Mouse (Mus musculus) small intestine, adult 2 months (tissue): ENCODE results near the gene Fli1.

ENCODE experiments used
- CTCF ChIP-seq: fragments of 200-500 bp; IDR thresholded peaks from 2 replicates; pipeline ENCODE4 v1.5.1; 2012; ENCODE audit warnings: low read depth, mild to moderate bottlenecking, control low read depth, inconsistent platforms, low read length, moderate library complexity, mixed read lengths; ENCODE audit not compliant: insufficient replicate concordance, insufficient read length; ENCODE audit errors: extremely low read depth
- POLR2A ChIP-seq: fragments of 200-500 bp; IDR thresholded peaks from 2 replicates; pipeline ENCODE4 v1.6.1; 2012; ENCODE audit warnings: low read depth, mild to moderate bottlenecking, control low read depth, inconsistent platforms, low read length, moderate library complexity

DNA sequence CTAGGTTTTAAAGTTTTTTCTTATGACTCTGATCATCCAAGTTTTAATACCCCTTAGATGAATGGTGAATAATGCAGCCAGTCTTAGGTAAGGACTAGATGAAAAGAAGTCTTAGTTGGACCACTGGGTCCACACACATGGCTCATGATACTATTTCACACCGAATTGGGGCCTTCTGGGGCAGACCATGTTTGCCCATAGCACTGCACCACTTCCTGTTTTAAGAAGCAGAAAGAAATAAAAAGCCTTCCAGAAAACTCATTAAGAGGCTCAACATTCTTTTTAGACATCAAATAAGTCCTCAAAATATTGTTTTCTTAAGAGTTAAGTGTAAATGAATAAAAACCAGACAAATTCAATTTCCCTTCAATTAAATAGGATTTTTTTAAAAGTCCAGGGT is 11.7 kb downstream of the Fli1 start:
- no peak for TF ChIP-seq CTCF
- TF ChIP-seq POLR2A, result no peak
